Mouse (Mus musculus) midbrain, embryonic 15.5 days (tissue): Measurements from ENCODE around the gene Pik3r2. TPM values are rescaled to one million over a fixed set of nuclear protein-coding genes. Genes with fewer than 3 reads are reported as not detected.
A peak's percentile ranks its signal among the peaks of the same experiment; 100 is the strongest.

ENCODE experiments used
- ATAC-seq: fragments of 200-750 bp; cut with Nextera tagmentation; replicated peaks from 2 replicates; pipeline ENCODE4 v1.8.0; 2017; ENCODE audit warnings: moderate TSS enrichment
- H3K27ac ChIP-seq: fragments of 300-500 bp; sonication (generic); 2 replicates; pipeline ENCODE4 v1.5.1; 2015; ENCODE audit warnings: mild to moderate bottlenecking, inconsistent platforms
- H3K27me3 ChIP-seq: fragments of 300-500 bp; sonication (generic); replicated peaks from 2 replicates; pipeline ENCODE4 v1.6.1; 2015; ENCODE audit warnings: inconsistent platforms
- H3K36me3 ChIP-seq: fragments of 300-500 bp; sonication (generic); replicated peaks from 2 replicates; pipeline ENCODE4 v1.6.1; 2015; ENCODE audit warnings: inconsistent platforms
- H3K4me1 ChIP-seq: fragments of 300-500 bp; sonication (generic); 2 replicates; pipeline ENCODE4 v1.6.1; 2015; ENCODE audit warnings: inconsistent platforms
- H3K4me2 ChIP-seq: fragments of 300-500 bp; sonication (generic); 2 replicates; pipeline ENCODE4 v1.6.1; 2015; ENCODE audit warnings: inconsistent platforms, mild to moderate bottlenecking, moderate library complexity
- H3K4me3 ChIP-seq: fragments of 300-500 bp; sonication (generic); 2 replicates; pipeline ENCODE4 v1.5.1; 2015; ENCODE audit warnings: mild to moderate bottlenecking, inconsistent platforms
- H3K9ac ChIP-seq: fragments of 300-500 bp; sonication (generic); 2 replicates; pipeline ENCODE4 v1.6.1; 2015; ENCODE audit warnings: mild to moderate bottlenecking, inconsistent platforms
- H3K9me3 ChIP-seq: fragments of 300-500 bp; sonication (generic); 2 replicates; pipeline ENCODE4 v1.6.1; 2016; ENCODE audit warnings: inconsistent platforms
- whole genome bisulfite sequencing: fragments of 180-500 bp; shearing (Covaris S2); methylation state at CpG from one replicate; pipeline ENCODE4 v1.1.7; 2015; ENCODE audit warnings: mixed read lengths; 5-methylcytosine and 5-hydroxymethylcytosine counted together
- microRNA-seq: library from miRNA; unstranded; fragments of <30 nt; microRNA quantifications from one replicate; pipeline ENCODE4, GENCODE M21; 2016
- polyA plus RNA-seq: library from polyadenylated mRNA; unstranded; fragments of >200 nt; fragmentation: Nextera tagmentation; extraction: Ambion mirVana; gene quantifications from 2 replicates; pipeline ENCODE4 v1.2.1, GENCODE M21; 2015

Pik3r2 gene
- polyA plus RNA-seq, 1 experiment from 2014 or later: 113 TPM

- Histone ChIP-seq H3K36me3 (no peaks in the 10 kb centered on the region), H3K9ac (no peak overlapping the region), H3K9me3 (no peaks in the 10 kb centered on the region), H3K27me3 (no peaks in the 10 kb centered on the region), H3K4me2 (no peak overlapping the region), H3K4me3 (no peak overlapping the region), H3K27ac (no peak overlapping the region), H3K4me1 (no peaks in the 10 kb centered on the region)
- 6% methylated on average over 3 of the region's 3 CpGs for WGBS
- peak; percentile 60 for ATAC-seq
These were observed 55.8 kb downstream of the Pik3r2 start for GRCm38 (mm10) chr8:70720739-70721138.

- H3K9me3 ChIP-seq: no peaks in the 10 kb centered on the region
- no peak overlapping the region for H3K9ac ChIP-seq
- H3K27ac ChIP-seq: no peak overlapping the region
- H3K36me3 ChIP-seq: no peaks in the 10 kb centered on the region
- WGBS: 69% methylated on average over 9 of the region's 9 CpGs
- no peak overlapping the region for H3K4me3 ChIP-seq
- H3K4me2 ChIP-seq: no peak overlapping the region
- ATAC-seq: no peak
- H3K27me3 ChIP-seq: no peaks in the 10 kb centered on the region
- H3K4me1 ChIP-seq: no peaks in the 10 kb centered on the region
These were observed 56.7 kb downstream of the Pik3r2 start for GRCm38 (mm10) chr8:70719796-70720270.

GRCm38 (mm10) chr8:70718297-70718696 is 58.2 kb downstream of the Pik3r2 start, which contains the start of gene Gm3336:
TSS of gene Gm3336 (plus strand) at chr8:70718543.
- H3K4me1 ChIP-seq: no peaks in the 10 kb centered on the region
- WGBS: 4% methylated on average over 19 of the region's 19 CpGs
- ATAC-seq: no peak; the same call in 1 of the 2 replicates
- H3K9ac ChIP-seq: no peak within 1 kb of the TSS
- H3K27ac ChIP-seq: no peak within 1 kb of the TSS
- H3K4me3 ChIP-seq: no peak within 1 kb of the TSS
- no peaks in the 10 kb centered on the region for H3K36me3 ChIP-seq
- peak within 1 kb of the TSS; percentile 23; the same call in 1 of the 2 replicates for H3K4me2 ChIP-seq
- H3K9me3 ChIP-seq: no peaks in the 10 kb centered on the region
- H3K27me3 ChIP-seq: no peaks in the 10 kb centered on the region

Small RNAs within 50 kb of the gene (microRNA-seq; reads per million reads assigned to microRNA genes)
- gene Mir7240: 1.8 reads per million, percentile 2 among the genes with 10 or more reads in this experiment

Other genes with a start within 250 kb of the Pik3r2 start
- 450 and 462 TPM in 2 replicates for gene Fkbp8, start 249.0 kb downstream of the Pik3r2 start, polyA plus RNA-seq
- 46.4 and 51.7 TPM in 2 replicates for gene Kxd1, start 248.8 kb downstream of the Pik3r2 start, polyA plus RNA-seq
- 18.6 and 19.9 TPM in 2 replicates for gene Ell, start 237.3 kb downstream of the Pik3r2 start, polyA plus RNA-seq
- 175 and 176 TPM in 2 replicates for gene Isyna1, start 182.3 kb downstream of the Pik3r2 start, polyA plus RNA-seq
- 175 and 189 TPM in 2 replicates for gene Ssbp4, start 167.8 kb downstream of the Pik3r2 start, polyA plus RNA-seq
- gene Lrrc25, start 160.6 kb downstream of the Pik3r2 start, polyA plus RNA-seq: 1.2 and 1.6 TPM in 2 replicates
- 0.13 and 0.19 TPM in 2 replicates for gene Gdf15, start 144.3 kb downstream of the Pik3r2 start, polyA plus RNA-seq
- gene Pgpep1, start 116.3 kb downstream of the Pik3r2 start, polyA plus RNA-seq: 70.1 and 74.5 TPM in 2 replicates
- gene Lsm4, start 103.5 kb downstream of the Pik3r2 start, polyA plus RNA-seq: 175 and 193 TPM in 2 replicates
- gene Jund, start 77.8 kb downstream of the Pik3r2 start, polyA plus RNA-seq: 83.0 and 94.4 TPM in 2 replicates
- 0.05 and 0.14 TPM in 2 replicates for gene Iqcn, start 73.3 kb downstream of the Pik3r2 start, polyA plus RNA-seq
- not detected in 2 replicates for gene Gm3336, start 58.2 kb downstream of the Pik3r2 start, polyA plus RNA-seq
- 0.15 and 0.46 TPM in 2 replicates for gene Pde4c, start 53.0 kb downstream of the Pik3r2 start, polyA plus RNA-seq
- 473 and 487 TPM in 2 replicates for gene Rab3a, start 22.0 kb downstream of the Pik3r2 start, polyA plus RNA-seq
- gene Mpv17l2, start 15.8 kb downstream of the Pik3r2 start, polyA plus RNA-seq: 36.6 and 38.4 TPM in 2 replicates
- 26.4 and 26.9 TPM in 2 replicates for gene Mast3, start 28.3 kb upstream of the Pik3r2 start, polyA plus RNA-seq
- gene Il12rb1, start 31.7 kb upstream of the Pik3r2 start, polyA plus RNA-seq: 0.10 and 0.36 TPM in 2 replicates
- gene Arrdc2, start 63.0 kb upstream of the Pik3r2 start, polyA plus RNA-seq: 8.1 and 8.6 TPM in 2 replicates
- 19.0 and 20.6 TPM in 2 replicates for gene Kcnn1, start 86.5 kb upstream of the Pik3r2 start, polyA plus RNA-seq
- gene Ccdc124, start 97.2 kb upstream of the Pik3r2 start, polyA plus RNA-seq: 173 and 180 TPM in 2 replicates
- gene Slc5a5, start 116.0 kb upstream of the Pik3r2 start, polyA plus RNA-seq: 1.9 and 2.0 TPM in 2 replicates
- 2,076 and 2,093 TPM in 2 replicates for gene Rpl18a, start 120.7 kb upstream of the Pik3r2 start, polyA plus RNA-seq
- 69.2 and 69.9 TPM in 2 replicates for gene Map1s, start 129.2 kb upstream of the Pik3r2 start, polyA plus RNA-seq